Mouse (Mus musculus): ENCODE measurements at regions not wholly inside any gene's neighbourhood (a gene's known extent, or its start where the extent isn't known, plus 50 kb on each side); places are given as distances from the start of the nearest gene placed in this dataset.
"Not testable (repeated sequence)": the region's sequence is repeated elsewhere in the genome, so short reads cannot be mapped to it uniquely, and the experiment has no call there.

DNA sequence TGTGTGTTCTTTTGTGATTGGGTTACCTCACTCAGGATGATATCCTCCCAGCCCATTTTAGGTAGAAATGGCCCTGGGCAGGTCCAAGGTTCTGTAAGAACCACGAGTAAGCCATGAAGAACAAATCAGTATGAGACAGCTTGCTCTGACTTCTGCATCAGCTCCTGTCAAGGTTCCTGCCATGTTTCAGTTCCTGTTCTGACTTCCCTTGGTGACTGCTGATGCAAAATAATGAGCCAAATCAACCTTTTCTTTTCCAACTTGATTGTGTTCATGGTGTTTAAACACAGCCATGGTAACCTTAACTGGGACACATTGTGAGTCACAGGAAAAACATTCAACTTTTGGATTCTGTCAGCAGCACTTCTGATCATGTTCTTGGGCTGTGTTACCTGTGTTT is 667.4 kb upstream of the Igfbp7 start:
- no peak for DNase-seq (ENCODE audit: low spot score in 2 of 2)

- DNase-seq (ENCODE audit: low spot score in 2 of 2) = no peak
Observed at GRCm38 (mm10) chr5:78032554-78033250, 624.9 kb upstream of the Igfbp7 start.

- no peak for DNase-seq (ENCODE audit: low spot score in 2 of 2)
Observed at GRCm38 (mm10) chr5:78017523-78017922, 609.7 kb upstream of the Igfbp7 start.

DNA sequence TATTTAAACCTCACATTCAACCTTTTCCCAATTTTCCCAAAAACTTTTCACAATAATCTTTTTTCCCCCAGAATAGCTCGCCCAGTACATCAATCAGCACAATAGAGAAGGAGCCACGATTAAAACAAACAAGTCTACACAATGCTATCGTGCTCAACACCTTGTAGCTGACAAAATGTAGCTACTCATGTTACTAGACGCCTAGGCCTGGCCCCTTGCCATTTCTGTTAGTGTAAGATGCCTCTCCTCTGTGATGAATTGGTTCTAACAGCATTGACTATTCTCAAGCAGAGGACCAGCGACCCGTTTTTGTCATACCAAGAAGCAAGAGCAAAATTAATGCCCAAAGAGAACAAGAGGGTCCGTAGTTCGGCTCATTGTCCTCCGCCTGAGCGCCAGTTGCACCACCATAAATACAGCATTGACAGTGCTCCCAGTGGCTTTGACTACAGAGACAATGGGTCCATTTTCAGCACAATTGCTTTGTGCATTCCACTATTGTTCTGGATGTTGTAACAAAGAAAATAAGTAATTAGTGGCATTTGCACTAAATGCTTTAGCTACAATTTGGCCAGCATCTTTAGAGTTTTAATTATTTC is 578.7 kb upstream of the Igfbp7 start:
- DNase-seq (ENCODE audit: low spot score in 2 of 2) = no peak

DNA sequence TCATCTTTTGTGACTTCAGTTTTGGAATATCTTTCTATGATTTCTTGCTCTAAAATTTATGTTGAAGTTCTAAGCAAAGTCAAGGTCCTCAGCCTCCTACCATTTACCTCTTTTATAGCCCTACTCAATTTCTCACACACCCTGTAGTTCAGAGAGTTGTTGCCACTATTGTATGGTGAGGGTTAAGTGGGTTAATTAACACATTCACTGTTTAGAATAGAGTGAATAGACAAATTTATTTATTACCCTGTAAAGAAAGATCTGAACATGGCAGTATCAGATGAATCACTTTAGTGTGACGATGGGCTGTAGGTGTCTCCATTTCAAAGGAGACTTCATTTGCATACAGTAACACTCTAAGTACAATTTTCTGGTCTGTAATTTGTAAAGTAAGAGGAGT is 577.4 kb upstream of the Igfbp7 start:
- DNase-seq (ENCODE audit: low spot score in 2 of 2) = no peak

- DNase-seq (ENCODE audit: low spot score in 2 of 2) = not testable (repeated sequence)
Observed at GRCm38 (mm10) chr5:77940021-77940420, 532.2 kb upstream of the Igfbp7 start.

- no peak for DNase-seq (ENCODE audit: low spot score in 2 of 2)
Observed at GRCm38 (mm10) chr5:77931874-77932273, 524.0 kb upstream of the Igfbp7 start.

DNA sequence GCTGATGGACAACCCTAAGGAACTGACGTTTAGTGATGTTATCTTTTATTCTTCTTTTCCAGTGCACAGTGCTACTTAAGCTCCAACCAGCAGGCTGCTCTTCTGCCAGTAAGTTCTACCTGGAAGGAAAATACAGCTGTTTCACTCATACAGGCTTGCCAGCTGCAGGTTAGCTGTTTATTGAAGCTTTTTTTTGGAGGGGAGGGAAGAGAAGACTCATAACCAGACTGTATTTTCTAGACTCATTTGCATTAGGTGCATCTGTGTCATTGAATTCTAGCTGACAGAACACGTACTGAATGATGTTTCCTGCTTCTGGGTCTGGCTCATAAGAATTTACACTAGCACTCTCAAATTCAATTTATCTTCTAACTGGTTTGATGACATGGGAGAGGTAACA is 513.3 kb upstream of the Igfbp7 start:
- DNase-seq (ENCODE audit: low spot score in 2 of 2) = no peak

- no peak for DNase-seq (ENCODE audit: low spot score in 2 of 2)
Observed at GRCm38 (mm10) chr5:77917086-77917676, 509.3 kb upstream of the Igfbp7 start.

GRCm38 (mm10) chr5:77916375-77916774 is 508.5 kb upstream of the Igfbp7 start:
- no peak for DNase-seq (ENCODE audit: low spot score in 2 of 2)

GRCm38 (mm10) chr5:77909218-77909617 is 501.4 kb upstream of the Igfbp7 start:
- DNase-seq (ENCODE audit: low spot score in 2 of 2) = no peak

GRCm38 (mm10) chr5:77892024-77892423 is 484.2 kb upstream of the Igfbp7 start:
- not testable (repeated sequence) for DNase-seq (ENCODE audit: low spot score in 2 of 2)

DNA sequence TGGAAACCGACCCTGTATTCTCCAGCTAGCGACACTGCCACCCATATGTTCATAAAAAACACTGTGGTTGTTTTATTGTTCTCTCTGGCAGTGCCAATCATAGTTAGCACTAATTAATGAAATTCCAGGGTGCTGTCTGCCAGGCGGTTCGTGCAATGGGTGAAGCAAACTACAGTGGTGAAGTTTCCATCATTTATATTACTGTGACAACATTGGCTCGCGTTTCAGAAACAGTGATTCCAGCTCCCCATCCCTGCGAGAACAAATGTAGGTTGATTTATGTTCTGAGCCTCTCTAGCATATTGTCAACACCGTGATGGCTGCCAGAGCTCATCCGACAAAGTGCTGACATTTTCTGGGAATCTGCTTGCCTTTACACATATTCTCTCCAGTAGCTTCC is 480.7 kb upstream of the Igfbp7 start:
- DNase-seq (ENCODE audit: low spot score in 2 of 2) = peak in 1 of 2 experiments; percentile 9

- DNase-seq (ENCODE audit: low spot score in 2 of 2) = no peak
Observed at GRCm38 (mm10) chr5:77871403-77871802, 463.6 kb upstream of the Igfbp7 start.

DNA sequence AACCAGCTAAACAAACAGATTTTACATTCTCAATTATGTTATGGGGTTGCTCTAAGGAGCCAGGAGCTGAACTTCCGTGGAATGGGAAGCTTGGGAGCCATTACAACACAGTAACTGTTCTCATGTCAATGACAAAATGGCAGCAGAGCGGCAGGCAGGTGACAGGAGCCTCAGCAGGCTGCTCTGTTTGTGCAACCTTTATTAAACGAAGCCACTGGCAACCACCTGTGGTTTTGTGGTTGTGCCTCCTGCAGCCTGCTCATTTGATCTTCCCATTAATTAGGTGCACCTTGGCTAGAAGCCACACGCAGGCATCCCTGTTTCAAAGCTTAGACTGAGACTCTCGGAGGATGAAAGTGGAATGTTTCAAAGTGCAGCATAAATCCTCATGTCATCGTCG is 457.5 kb upstream of the Igfbp7 start:
- no peak for DNase-seq (ENCODE audit: low spot score in 2 of 2)

- no peak for DNase-seq (ENCODE audit: low spot score in 2 of 2)
Observed at GRCm38 (mm10) chr5:77855191-77855590, 447.4 kb upstream of the Igfbp7 start.

DNA sequence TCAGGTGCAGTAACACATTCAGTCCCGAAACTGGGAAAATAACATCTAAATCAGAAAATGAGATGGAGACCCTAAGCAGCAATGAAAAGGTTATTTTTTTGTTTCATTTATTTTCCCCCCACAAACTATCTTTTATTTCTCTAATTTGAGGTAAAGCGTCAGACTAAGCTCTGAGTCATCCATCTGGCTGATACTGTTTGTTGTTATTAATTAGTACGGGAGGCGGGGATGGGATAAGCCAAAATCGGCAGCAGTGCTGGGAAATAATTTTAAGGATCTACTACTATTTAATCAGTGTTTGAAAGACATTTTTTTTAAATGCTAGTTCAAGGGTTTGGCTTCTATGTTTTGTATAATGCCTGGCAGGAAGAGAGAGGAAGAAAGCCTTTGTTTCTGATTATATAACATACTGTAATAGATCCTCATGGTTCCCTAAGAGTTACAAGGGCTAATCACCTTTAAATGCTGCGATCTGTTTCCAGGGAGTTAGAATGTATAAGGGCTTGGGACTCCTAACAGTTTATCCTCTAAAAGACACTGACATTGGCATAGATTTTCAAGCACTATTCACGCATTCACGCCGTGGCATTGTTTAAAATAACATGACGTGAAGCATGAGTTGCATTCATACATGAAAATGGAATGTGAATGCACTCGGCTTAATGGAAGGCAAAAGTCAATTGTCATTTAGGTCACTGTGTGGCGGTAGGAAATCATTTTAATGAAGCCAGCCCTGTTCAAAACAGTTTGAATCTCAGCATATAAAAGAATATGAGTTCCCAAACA is 446.4 kb upstream of the Igfbp7 start:
- no peak for DNase-seq (ENCODE audit: low spot score in 2 of 2)

DNA sequence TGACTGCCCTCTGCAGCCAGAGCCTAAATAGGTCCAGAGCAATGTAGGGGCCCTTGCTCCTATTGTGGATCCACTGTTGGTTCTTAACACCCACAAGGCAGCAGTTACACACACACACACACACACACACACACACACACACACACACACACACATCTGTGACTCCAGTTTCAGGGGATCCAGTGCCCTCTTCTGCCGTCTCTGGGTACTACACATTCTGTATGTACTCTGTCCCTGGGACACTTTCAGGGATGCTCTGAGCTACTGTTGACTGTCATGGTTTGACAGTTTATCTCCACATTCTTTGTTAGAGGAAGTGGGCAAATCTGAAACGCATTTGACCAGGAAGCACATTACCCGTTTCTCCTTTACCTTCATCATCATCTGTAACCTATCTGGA is 443.8 kb upstream of the Igfbp7 start:
- DNase-seq (ENCODE audit: low spot score in 2 of 2) = no peak

DNA sequence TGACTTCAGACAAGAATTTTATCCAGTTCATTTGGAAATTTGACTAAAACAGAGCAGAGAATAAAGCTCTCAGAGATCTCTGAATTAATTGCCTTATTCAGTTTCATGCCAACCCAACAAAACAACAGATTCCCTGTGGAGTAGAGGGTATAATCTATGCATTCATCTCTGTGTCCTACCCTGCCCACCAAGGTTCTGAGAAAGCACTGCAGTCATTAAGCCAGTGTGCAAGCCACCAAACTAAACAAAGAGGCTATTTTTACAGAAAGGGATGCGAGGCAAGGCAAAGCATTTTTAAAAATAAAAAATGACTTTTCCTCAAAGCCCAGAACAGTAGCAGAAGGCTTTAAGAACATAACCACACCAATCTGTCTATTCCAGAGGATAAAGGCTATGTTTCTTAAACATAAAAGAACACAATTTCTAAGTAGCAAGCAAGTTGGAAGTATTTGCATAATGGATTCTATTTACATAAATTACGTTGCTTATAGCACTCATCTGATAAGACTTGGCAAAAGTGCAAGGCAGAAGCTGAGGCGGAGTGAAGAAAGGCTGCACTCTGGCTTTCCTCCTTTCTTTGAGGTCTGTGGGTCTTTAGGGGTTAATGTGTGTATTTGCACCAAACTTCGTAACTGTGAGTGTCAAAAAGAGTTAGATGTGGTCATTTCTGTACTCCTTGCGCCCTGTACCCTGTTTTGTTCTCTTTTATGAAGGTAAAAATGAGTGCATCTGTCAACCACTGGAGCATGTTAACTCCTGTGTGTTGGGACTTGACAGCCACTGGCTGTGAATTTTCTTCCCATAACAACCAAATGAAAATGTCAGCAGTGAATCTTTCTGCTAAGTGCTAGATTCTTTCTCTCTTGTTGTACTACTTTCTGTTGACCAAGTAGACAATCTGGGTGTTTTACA is 430.6 kb upstream of the Igfbp7 start:
- no peak for DNase-seq (ENCODE audit: low spot score in 2 of 2)

DNA sequence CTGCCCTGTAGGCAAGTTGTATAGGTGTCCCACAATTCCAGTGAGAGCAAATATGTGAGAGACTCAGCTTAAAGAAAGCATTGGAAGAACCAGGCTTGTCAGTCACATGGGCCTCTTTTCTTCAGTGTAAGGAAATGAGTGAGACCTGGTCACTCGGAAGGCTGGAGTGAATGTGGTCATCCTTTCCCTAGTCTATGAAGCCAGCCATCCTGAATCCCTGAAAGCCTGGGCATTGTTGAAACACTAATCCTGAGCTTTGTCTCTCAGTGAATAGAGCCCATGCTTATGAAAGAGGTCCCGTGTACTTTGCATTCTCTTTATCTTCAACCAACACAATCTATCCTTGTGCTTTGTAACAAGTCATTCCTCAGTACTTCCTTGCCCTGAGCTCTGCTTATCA is 420.1 kb upstream of the Igfbp7 start:
- no peak for DNase-seq (ENCODE audit: low spot score in 2 of 2)

GRCm38 (mm10) chr5:77826063-77826462 is 418.2 kb upstream of the Igfbp7 start:
- DNase-seq (ENCODE audit: low spot score in 2 of 2) = no peak
